Mouse (Mus musculus) hindbrain, embryonic 16.5 days (tissue): ENCODE results near the gene Il27. TPM values are rescaled to one million over a fixed set of nuclear protein-coding genes. Genes with fewer than 3 reads are reported as not detected.

ENCODE experiments used
- ATAC-seq: fragments of 200-750 bp; cut with Nextera tagmentation; 2 replicates; pipeline ENCODE4 v1.8.0; 2017; ENCODE audit warnings: moderate TSS enrichment, moderate library complexity
- H3K27ac ChIP-seq: fragments of 300-500 bp; sonication (generic); 2 replicates; pipeline ENCODE4 v1.5.1; 2014; ENCODE audit warnings: low read depth, mild to moderate bottlenecking, control low read depth, low read length, moderate library complexity
- H3K27me3 ChIP-seq: fragments of 300-500 bp; sonication (generic); replicated peaks from 2 replicates; pipeline ENCODE4 v1.6.1; 2014; ENCODE audit warnings: low read length; ENCODE audit not compliant: control insufficient read depth, insufficient read depth
- H3K36me3 ChIP-seq: fragments of 300-500 bp; sonication (generic); 2 replicates; pipeline ENCODE4 v1.6.1; 2014; ENCODE audit warnings: mild to moderate bottlenecking, low read length, moderate library complexity, mixed read lengths; ENCODE audit not compliant: control insufficient read depth, insufficient read depth
- H3K4me1 ChIP-seq: fragments of 300-500 bp; sonication (generic); 2 replicates; pipeline ENCODE4 v1.6.1; 2014; ENCODE audit warnings: low read depth, low read length; ENCODE audit not compliant: control insufficient read depth, insufficient read depth
- H3K4me2 ChIP-seq: fragments of 300-500 bp; sonication (generic); 2 replicates; pipeline ENCODE4 v1.6.1; 2014; ENCODE audit warnings: mild to moderate bottlenecking, low read length, control low read depth, moderate library complexity
- H3K4me3 ChIP-seq: fragments of 300-500 bp; sonication (generic); 2 replicates; pipeline ENCODE4 v1.5.1; 2014; ENCODE audit warnings: mild to moderate bottlenecking, low read length, control low read depth, moderate library complexity
- H3K9ac ChIP-seq: fragments of 300-500 bp; sonication (generic); 2 replicates; pipeline ENCODE4 v1.6.1; 2014; ENCODE audit warnings: low read depth, mild to moderate bottlenecking, control low read depth, low read length, moderate library complexity
- H3K9me3 ChIP-seq: fragments of 300-500 bp; sonication (generic); 2 replicates; pipeline ENCODE4 v1.6.1; 2014; ENCODE audit warnings: mild to moderate bottlenecking, low read length, moderate library complexity; ENCODE audit not compliant: control insufficient read depth
- WGBS: fragments of 180-500 bp; shearing (Covaris S2); extraction: QIAGEN DNeasy Blood & Tissue Kit; methylation state at CpG from one replicate; pipeline ENCODE4 v1.1.7; 2014; 5-methylcytosine and 5-hydroxymethylcytosine counted together
- polyA plus RNA-seq: library from polyadenylated mRNA; unstranded; fragments of >200 nt; fragmentation: Nextera tagmentation; extraction: Ambion mirVana; gene quantifications from 2 replicates; pipeline ENCODE4 v1.2.1, GENCODE M21; 2015

Gene Il27
- polyA plus RNA-seq, 1 experiment from 2014 or later, result not detected

DNA sequence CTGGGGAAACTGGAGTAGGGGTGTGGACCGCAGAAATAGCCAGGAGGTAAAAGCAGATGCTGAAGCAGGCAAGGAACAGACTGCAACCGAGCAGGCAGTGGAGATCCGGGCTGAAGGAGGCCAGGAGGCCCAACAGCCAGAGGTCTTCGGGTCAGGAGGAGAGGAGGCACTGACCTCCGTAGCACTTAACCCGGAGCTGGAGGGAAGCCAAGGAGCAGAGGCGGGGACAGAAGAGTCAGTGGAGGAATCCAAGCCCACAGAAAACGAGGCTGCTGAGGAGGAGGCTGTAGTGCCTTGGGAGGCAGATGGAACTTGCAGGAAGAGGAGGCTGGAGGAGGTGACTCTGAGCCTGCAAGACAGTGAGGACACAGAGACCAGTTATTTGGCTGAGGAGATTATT lies 7.9 kb downstream of the Il27 start:
- no peak for ATAC-seq
- WGBS, result 72% methylated on average over 8 of the region's 8 CpGs
- no peak overlapping the region for H3K4me2 ChIP-seq

DNA sequence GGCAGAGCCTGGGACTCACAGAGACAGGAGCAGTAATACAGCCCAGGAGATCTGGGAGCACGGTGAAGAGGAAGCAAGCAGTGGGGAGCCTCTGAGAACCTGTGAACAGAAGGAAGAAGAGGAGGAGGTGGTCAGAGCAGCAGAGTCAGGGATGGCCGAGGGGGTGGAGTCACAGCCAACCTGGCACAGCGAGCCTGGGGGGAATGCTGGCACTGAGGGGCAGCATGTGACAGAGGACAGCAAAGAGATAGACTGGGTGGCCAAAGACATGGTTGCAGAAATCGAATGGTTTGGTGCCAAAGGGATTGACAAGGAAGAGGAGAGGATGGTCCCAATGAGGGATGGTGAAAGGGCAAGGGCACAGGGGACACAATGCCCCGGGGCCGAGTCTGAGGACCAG lies 9.0 kb downstream of the Il27 start, which contains the start of gene Cln3:
TSS of gene Cln3 (minus strand) at position 101 of the 400 bp plus-strand sequence.
- Histone ChIP-seq H3K4me2 (no peak within 1 kb of the TSS), H3K27me3 (no peaks in the 10 kb centered on the region), H3K4me1 (peaks cover 10% of the 10 kb centered on the region), H3K9ac (no peak within 1 kb of the TSS), H3K4me3 (no peak within 1 kb of the TSS), H3K36me3 (no peaks in the 10 kb centered on the region), H3K27ac (no peak within 1 kb of the TSS), H3K9me3 (no peaks in the 10 kb centered on the region)
- no peak for ATAC-seq
- WGBS, result 78% methylated on average over 6 of the region's 6 CpGs

More for the DNA sequence above, 7.9 kb downstream of the Il27 start:
- Histone ChIP-seq H3K27ac (no peak overlapping the region), H3K9me3 (no peaks in the 10 kb centered on the region), H3K4me1 (peaks cover 8% of the 10 kb centered on the region), H3K36me3 (no peaks in the 10 kb centered on the region), H3K9ac (no peak overlapping the region), H3K4me3 (no peak overlapping the region), H3K27me3 (no peaks in the 10 kb centered on the region)

DNA sequence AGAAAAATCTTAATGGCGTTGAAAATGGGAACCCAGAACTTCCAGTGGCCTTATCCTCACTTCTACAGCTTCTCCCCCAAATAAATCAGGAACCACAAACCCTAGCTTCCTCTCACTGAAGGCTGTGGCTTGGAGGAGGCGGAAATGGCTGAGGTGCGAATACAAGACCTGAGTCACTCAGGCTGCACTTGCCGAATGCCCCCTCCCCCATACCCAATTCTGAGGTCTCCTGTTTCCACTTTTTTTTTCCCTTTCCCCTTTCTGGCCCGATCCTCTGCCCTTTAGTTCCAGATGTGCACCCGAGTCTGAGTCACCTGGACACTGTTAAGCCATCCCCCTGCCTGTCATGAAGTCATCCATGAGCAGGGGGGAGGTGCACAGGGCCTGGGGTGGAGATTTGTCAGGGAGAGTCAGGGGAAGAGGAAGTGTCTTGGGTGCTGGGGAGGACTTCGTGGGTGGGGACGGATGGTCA lies 10.2 kb downstream of the Il27 start, which contains the start of gene Apobr:
TSS of gene Apobr (plus strand) at position 437 of the 472 bp plus-strand sequence.
- Histone ChIP-seq H3K4me1 (peaks cover 10% of the 10 kb centered on the region), H3K9ac (no peak within 1 kb of the TSS; the same call in 1 of the 2 replicates), H3K4me2 (peak within 1 kb of the TSS; percentile 74), H3K9me3 (no peaks in the 10 kb centered on the region), H3K36me3 (no peaks in the 10 kb centered on the region), H3K27me3 (no peaks in the 10 kb centered on the region), H3K27ac (peak within 1 kb of the TSS; percentile 90; the same call in 1 of the 2 replicates), H3K4me3 (peak within 1 kb of the TSS; percentile 65)
- WGBS, result 82% methylated on average over 8 of the region's 8 CpGs
- ATAC-seq, result no peak

DNA sequence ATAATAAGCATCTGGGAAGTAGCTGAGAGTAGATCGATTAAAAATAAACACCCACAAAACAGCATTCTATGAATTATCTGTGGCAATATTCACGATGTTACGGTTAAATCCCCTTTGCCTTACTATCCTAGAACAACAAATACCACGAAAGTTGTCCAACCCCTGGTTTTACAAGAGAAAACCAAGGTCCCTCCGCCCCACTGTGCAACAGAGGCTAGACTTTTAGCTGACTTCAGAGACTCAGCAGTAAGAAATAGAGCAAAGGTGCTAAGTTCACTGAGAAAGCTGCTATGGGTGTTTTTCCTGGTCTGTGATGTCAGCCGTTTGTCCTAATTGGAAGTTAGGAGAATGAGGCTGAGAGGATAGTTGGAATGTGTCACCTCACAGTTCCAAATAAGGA lies 11.0 kb downstream of the Il27 start:
- Histone ChIP-seq H3K27me3 (no peaks in the 10 kb centered on the region), H3K27ac (peak overlapping the region; percentile 90), H3K4me2 (peak overlapping the region; percentile 74), H3K9me3 (no peaks in the 10 kb centered on the region), H3K36me3 (peaks cover under 1% of the 10 kb centered on the region; the same call in 1 of the 2 replicates), H3K4me3 (peak overlapping the region; percentile 65), H3K4me1 (peaks cover 10% of the 10 kb centered on the region), H3K9ac (peak overlapping the region; percentile 72)
- 65% methylated on average over 6 of the region's 6 CpGs for WGBS
- no peak for ATAC-seq

DNA sequence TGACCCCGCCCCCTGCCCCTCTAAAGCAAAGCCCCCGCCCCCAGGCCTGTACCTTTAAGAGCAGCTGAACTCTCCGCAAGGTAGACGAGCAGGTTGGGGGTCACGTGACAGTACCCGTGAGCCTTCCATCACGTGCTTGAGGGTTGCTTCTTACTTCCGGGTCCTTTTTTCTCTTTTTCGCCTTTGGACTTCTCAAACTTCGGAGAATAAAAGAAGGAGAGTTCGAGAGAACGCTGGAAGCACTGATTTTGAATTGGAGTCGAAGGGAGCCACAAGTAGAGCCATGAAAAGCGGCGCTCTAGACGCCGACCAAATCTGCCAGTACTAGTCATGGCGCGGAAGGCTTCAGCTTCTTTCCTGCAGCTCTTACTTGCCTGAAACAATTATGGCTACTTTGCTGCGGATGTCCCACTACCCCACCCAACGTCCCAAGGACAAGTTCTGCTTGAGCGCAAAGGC lies 11.5 kb downstream of the Il27 start:
- Histone ChIP-seq H3K4me3 (peak overlapping the region; percentile 65), H3K9ac (peak overlapping the region; percentile 72), H3K27ac (peak overlapping the region; percentile 90), H3K36me3 (peaks cover 3% of the 10 kb centered on the region), H3K4me2 (peak overlapping the region; percentile 74), H3K4me1 (peaks cover 10% of the 10 kb centered on the region), H3K27me3 (no peaks in the 10 kb centered on the region), H3K9me3 (no peaks in the 10 kb centered on the region)
- peak; percentile 92 for ATAC-seq
- WGBS, result 2% methylated on average over 22 of the region's 22 CpGs

DNA sequence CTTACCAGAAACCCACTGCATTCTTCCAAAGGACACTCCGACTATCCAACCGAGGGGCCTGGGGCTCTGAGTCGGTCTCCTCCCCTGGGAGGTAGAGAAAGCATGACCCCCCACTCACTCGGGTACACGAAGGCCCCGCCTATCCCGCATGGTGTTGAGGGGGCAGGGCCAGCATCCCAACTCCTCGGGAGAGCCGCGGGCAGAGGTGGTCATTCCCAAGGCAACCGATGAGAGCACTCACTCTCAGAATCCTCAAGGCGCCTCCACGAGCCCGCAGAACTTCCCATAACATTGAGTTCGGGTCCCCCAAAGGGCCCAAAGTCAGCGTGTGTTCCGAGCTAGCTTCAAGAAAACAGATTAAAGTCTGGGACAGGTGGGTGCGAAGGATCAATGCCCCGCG lies 12.0 kb downstream of the Il27 start:
- ATAC-seq, result peak; percentile 48
- Histone ChIP-seq H3K27ac (peak overlapping the region; percentile 51; the same call in 1 of the 2 replicates), H3K4me2 (peak overlapping the region; percentile 74), H3K4me1 (peaks cover 10% of the 10 kb centered on the region), H3K9ac (peak overlapping the region; percentile 72), H3K36me3 (peaks cover 5% of the 10 kb centered on the region), H3K4me3 (peak overlapping the region; percentile 65), H3K9me3 (no peaks in the 10 kb centered on the region), H3K27me3 (no peaks in the 10 kb centered on the region)
- 2% methylated on average over 19 of the region's 20 CpGs for WGBS

DNA sequence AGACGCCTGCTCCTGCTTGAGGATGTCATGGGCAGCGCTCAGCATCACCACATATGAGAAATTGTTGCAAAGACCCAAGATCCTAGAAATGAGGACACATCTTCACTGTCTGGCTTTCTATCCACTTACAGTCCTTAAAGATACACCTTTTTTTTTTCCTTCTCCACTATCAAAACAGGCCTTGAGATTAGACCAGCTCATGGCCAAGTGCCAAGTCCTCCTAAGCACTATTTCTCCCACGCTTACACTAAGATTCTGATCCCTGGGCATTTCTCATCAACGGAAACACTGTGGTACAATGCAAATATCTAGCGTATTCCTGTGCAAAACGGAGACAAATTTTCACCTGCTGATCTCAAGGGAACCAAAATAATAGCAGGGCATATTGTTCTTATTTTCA lies 13.1 kb downstream of the Il27 start:
- Histone ChIP-seq H3K4me1 (peaks cover 10% of the 10 kb centered on the region), H3K36me3 (peaks cover 9% of the 10 kb centered on the region), H3K9ac (no peak overlapping the region), H3K27ac (no peak overlapping the region), H3K27me3 (no peaks in the 10 kb centered on the region), H3K4me3 (no peak overlapping the region), H3K4me2 (peak overlapping the region; percentile 31), H3K9me3 (no peaks in the 10 kb centered on the region)
- ATAC-seq, result no peak
- 84% methylated on average over 6 of the region's 6 CpGs for WGBS

DNA sequence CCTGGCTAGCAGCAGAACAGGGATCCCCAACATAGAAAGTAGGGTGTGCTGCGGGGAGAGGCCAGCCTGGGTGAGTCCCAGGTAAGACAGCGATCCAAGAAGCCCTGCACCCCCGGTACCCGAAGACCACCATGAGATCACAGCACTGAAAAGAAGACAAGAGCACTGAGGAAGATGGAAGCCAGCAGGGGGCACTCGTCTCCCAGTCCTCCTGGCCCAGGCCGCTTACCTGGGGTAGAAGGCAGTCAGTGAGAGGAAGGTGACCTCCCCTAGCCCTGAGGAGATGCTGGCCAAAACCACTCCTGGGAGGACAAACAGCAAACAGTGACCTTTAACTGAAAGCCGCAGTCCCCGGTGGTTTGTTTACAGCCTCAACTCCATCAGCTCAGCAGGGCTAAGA lies 15.6 kb downstream of the Il27 start:
- Histone ChIP-seq H3K9ac (no peak overlapping the region), H3K9me3 (no peaks in the 10 kb centered on the region), H3K4me3 (no peak overlapping the region), H3K4me2 (no peak overlapping the region), H3K27me3 (no peaks in the 10 kb centered on the region), H3K27ac (no peak overlapping the region), H3K4me1 (peaks cover 10% of the 10 kb centered on the region), H3K36me3 (peaks cover 9% of the 10 kb centered on the region)
- no peak for ATAC-seq
- WGBS, result 60% methylated on average over 8 of the region's 8 CpGs

DNA sequence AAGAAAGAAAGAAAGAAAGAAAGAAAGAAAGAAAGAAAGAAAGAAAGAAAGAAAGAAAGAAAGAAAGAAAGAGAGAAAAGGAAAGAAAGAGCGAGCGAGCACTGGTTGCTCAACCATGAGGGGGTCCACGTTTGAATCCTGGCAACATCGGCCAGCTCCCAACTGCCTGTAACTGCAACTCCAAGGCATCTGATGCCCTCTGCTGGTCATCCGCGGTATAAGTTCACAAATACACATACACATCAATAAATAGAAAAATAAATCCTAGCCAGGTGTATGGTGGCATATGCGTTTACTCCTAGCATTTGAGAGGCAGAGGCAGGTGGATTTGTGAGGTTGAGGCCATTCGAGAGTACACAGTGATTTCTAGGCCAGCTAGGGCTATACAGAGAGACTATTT lies 17.8 kb downstream of the Il27 start:
- no peaks in the 10 kb centered on the region for H3K27me3 ChIP-seq
- no peaks in the 10 kb centered on the region for H3K9me3 ChIP-seq
- 47% methylated on average over 8 of the region's 8 CpGs for WGBS
- H3K36me3 ChIP-seq, result peaks cover 15% of the 10 kb centered on the region
- H3K4me3 ChIP-seq, result no peak overlapping the region
- H3K27ac ChIP-seq, result no peak overlapping the region
- H3K4me1 ChIP-seq, result peaks cover 2% of the 10 kb centered on the region
- H3K4me2 ChIP-seq, result no peak overlapping the region
- no peak overlapping the region for H3K9ac ChIP-seq
- ATAC-seq, result no peak
